Mouse (Mus musculus) frontal cortex, postnatal 25 days (tissue): ENCODE results near the gene Nek9.

Experiments used
- DNase-seq, 2 experiments: peaks; one replicate each; pipeline ENCODE4 v3.0.0; 2022; ENCODE audit warnings: low spot score in 2 of 2

The Nek9 gene

GRCm38 (mm10) chr12:85263190-85263589 is 76.0 kb downstream of the Nek9 start:
- DNase-seq, result no peak

GRCm38 (mm10) chr12:85262489-85262888 is 76.7 kb downstream of the Nek9 start:
- no peak for DNase-seq

GRCm38 (mm10) chr12:85257008-85257639 is 82.0 kb downstream of the Nek9 start:
- DNase-seq, result no peak

- DNase-seq, result no peak
Measured at GRCm38 (mm10) chr12:85256074-85256751, 82.9 kb downstream of the Nek9 start.

GRCm38 (mm10) chr12:85252083-85252482 is 87.1 kb downstream of the Nek9 start:
- DNase-seq, result no peak
